Mouse (Mus musculus): ENCODE results near the gene Zim1.

Zim1 gene

DNA sequence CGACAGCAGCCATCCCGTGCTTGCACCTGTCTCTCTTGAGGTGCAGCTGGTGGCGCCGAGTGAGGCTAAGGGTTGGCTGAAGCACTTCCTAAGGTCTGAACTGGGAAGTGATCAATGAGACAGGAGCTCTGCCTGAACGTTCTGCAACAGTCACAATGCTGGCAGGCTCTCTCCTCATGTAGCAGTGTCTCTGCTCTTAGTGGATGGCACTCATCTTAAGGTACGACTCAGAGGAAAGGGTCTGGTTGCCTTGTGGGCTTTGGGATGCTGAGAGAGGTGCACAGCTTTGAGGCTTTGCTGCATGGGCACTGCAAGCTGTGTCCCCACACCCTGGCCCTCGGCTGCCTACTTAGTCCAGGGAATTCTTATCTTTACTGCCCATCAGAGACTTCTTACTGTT lies 45.0 kb downstream of the Zim1 start:
- no peak for DNase-seq (ENCODE audit: low spot score in 2 of 2)

DNA sequence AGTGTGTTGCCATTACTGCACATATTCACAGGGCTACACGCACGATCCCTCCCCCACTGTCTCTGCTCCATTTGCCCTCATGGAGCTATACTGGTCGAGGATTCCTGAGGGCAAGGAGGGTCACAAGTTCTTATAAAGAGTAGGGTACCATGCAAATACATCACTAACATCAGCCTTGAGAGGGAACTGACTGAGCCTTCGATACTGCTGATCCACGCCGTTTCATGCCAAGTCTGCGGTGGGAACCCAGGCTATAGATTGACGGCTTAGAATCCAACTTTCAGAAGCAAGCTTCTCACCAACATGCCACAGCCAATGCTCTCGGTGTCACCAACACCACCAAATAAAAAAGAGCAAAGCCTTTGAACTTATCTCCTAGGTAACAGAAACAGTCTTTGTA lies 45.7 kb downstream of the Zim1 start:
- DNase-seq (ENCODE audit: low spot score in 2 of 2), result no peak

DNA sequence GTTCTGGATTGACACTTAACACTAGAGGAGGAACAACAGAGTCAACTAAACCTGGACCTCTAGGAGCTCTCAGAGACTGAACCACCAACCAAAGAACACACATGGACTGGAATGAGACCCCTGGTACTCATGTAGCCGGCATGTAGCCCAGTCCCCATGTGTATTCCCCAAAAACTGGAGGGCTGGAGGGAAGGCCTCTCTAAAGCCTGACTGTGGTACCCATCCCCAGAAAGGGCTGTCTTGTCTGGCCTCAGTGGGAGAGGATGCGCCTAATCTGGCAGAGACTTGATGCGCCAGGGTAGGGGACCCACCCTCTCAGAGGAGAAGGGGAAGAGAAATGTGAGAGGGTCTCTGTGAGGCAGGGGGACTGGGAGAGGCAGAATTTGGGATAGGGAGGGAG lies 50.4 kb downstream of the Zim1 start:
- no peak for DNase-seq (ENCODE audit: low spot score in 2 of 2)

DNA sequence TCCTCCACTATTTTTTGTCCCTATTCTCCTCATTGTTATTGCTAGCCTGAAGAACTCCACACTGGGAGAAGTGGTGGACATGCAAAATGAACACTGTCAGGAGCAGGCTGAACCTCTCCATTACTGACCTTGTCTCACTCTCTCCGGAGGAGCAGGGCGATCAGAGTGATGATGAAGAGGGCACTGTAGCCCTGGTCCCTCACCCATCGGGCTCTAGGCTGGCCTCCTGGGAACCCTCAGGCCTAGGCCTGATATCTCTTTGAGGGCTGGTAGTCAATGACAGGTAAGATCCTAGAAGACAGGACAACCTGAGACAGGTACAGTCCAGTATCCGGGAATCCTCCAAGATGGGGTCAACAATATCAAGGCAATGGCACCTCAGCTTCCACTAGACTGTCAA lies 58.2 kb downstream of the Zim1 start:
- no peak for DNase-seq (ENCODE audit: low spot score in 2 of 2)

DNA sequence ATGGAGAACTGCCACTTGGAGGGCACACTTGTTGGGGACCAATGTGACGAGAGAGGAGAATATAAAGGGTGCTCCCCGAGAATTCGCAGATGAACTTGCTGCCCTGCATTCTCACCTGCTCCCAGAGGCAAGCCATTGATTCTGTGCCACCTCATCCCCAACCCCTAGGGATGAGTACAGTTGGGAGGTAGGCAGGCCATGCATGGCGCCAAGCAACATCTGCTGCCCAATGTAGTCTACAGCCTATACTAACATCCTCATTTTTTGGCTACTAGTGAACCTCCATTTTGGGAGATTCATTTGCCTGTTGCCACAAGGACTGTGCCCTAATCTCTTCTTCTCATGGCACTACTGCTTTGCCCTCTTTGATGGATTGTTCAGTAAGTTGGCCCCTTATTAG lies 59.5 kb downstream of the Zim1 start:
- no peak for DNase-seq (ENCODE audit: low spot score in 2 of 2)

DNA sequence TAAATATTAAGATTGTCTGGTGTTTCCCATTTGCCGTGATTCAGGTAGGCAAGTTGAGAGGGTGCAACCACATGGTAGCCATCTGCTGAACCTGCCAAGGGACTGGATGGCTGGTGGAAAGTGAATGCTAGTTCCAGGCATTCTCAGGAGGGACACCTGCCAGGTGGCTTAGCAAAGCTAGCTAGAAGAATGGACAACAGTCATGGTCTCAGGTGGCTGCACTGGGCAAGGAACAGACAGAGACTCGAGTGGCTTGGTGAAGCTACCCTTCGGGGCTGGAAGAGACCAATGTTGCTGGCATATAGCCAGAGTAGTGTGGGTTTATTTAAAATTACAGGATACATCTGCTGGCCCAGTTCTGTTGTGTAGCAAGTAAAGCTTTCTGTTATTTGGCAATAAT lies 60.4 kb downstream of the Zim1 start:
- no peak for DNase-seq (ENCODE audit: low spot score in 2 of 2)
